8 mouse cellular contexts compared by ENCODE assay signal in the genomic region with DNA sequence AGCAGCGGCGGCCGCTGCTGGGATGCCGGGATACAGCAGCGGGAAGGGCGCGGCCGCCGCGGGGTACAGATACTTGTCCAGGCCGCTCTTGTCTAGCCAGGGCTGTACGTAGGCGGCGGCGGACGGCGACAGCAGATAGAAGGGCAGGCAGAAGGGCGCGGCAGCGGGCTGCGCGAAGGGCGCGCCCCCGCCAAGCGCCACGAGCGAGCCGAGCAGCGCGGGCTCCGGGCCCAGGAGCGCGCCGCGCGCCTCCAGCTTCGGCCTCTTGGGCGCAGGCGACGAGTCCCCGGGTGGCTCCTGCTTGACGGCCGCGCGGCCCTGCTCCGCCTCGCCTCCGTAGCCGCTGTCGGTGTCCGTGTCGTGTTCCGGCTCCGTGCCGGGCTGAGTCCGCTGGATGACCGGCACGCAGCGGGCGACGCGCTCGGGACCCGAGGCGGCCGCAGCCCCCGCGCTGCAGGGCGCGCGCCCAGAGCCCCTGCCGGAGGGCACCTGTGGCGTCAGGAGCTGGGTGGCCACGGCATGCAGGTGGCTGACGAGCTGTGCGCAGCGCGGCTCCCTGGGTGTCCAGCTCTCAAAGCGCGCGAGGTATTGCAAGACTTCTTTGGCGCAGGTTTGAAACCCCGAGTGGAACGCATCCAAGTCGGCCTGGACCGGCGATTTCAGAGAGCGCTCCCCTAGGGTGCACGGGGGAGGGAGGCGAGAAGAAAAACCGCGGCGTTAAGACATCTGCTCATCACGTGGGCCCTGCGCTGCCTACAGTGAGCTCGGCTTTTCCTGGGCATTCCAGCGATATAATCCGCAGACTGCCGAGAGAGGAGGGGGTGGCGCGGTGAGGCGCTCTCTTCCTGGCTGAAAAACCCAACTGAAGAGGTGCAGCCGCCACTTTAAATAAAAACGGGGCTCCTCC. TPM values are rescaled to one million over a fixed set of nuclear protein-coding genes. Genes with fewer than 3 reads are reported as not detected.
DNase-seq lines count a peak whose midpoint lies in the region; ATAC-seq and TF ChIP-seq lines count a peak whose summit lies in the region.

No protein-coding gene starts in this region.

- no peak for TF ChIP-seq CTCF in spleen, adult 2 months (IDR thresholded peaks at IDR 0.05; ENCODE audit: extremely low read depth, insufficient read depth, insufficient read length, insufficient replicate concordance)

- peak overlapping the region; percentile 71 for H3K4me3 ChIP-seq in spleen, adult 2 months (ENCODE audit: extremely low read depth, insufficient read depth, insufficient read length)
- H3K4me3 ChIP-seq in intestine, embryonic 16.5 days (ENCODE audit: low read length), result peak overlapping the region; percentile 63
- H3K4me3 ChIP-seq in midbrain, embryonic 10.5 days, result peak overlapping the region; percentile 66

- H3K4me2 ChIP-seq in intestine, embryonic 16.5 days (ENCODE audit: low read depth, low read length), result peak overlapping the region; percentile 99

- intact Hi-C loops in gastrocnemius, postnatal 36 days (cut with DNase I), result no loop called here
- intact Hi-C loops in left cerebral cortex, postnatal 25 days (cut with DNase I), result loop anchor here (10.0 kb wide), 1 partner anchor 711 kb away; the partner anchor contains the start of genes Fgfr1op2 and Ints13

- no peaks in the 10 kb centered on the region for H3K9me3 ChIP-seq in intestine, embryonic 16.5 days (ENCODE audit: control insufficient read depth, low read length)
- no peaks in the 10 kb centered on the region for H3K9me3 ChIP-seq in midbrain, embryonic 10.5 days (replicated peaks)

- under 1% methylated on average over 100 of the region's 105 CpGs for WGBS in spleen, adult 2 months
- WGBS in intestine, embryonic 16.5 days, result under 1% methylated on average over 80 of the region's 105 CpGs
- under 1% methylated on average over 86 of the region's 105 CpGs for WGBS in midbrain, embryonic 10.5 days

- peak overlapping the region; percentile 64 for H3K9ac ChIP-seq in intestine, embryonic 16.5 days (ENCODE audit: low read depth, low read length)

- DNase-seq in spleen, adult 2 months (ENCODE audit: low read depth in 1 of 2, low spot score in 2 of 2), result peak in 1 of 2 experiments; percentile 24
- no peak for DNase-seq in spleen, adult 12 weeks (ENCODE audit: low spot score)
- peak; percentile 79 for DNase-seq in embryo, embryonic 10.5 days (ENCODE audit: low spot score)
- DNase-seq in gastrocnemius, postnatal 36 days, result peak; percentile 80 to 83
- DNase-seq in left cerebral cortex, postnatal 25 days (ENCODE audit: low spot score in 2 of 2), result peak; percentile 82 to 91
- DNase-seq in midbrain, embryonic 10.5 days (ENCODE audit: low spot score), result peak; percentile 73
- peak; percentile 94 for DNase-seq in skeletal muscle tissue, adult 2 months (ENCODE audit: low read depth, low spot score)

- peak; percentile 71 for ATAC-seq in intestine, embryonic 16.5 days

- H3K27me3 ChIP-seq in spleen, adult 2 months (ENCODE audit: control insufficient read depth, insufficient read depth, low read length), result peaks cover 5% of the 10 kb centered on the region
- peaks cover 43% of the 10 kb centered on the region for H3K27me3 ChIP-seq in intestine, embryonic 16.5 days (replicated peaks; ENCODE audit: control insufficient read depth, insufficient read depth, low read length)
- H3K27me3 ChIP-seq in midbrain, embryonic 10.5 days (ENCODE audit: low read depth, poor library complexity, severe bottlenecking), result peaks cover 98% of the 10 kb centered on the region

- no peaks in the 10 kb centered on the region for H3K36me3 ChIP-seq in spleen, adult 2 months (ENCODE audit: control insufficient read depth, insufficient read depth, low read length)
- no peaks in the 10 kb centered on the region for H3K36me3 ChIP-seq in intestine, embryonic 16.5 days (ENCODE audit: control insufficient read depth, insufficient read depth, low read length)
- H3K36me3 ChIP-seq in midbrain, embryonic 10.5 days, result no peaks in the 10 kb centered on the region

- TF ChIP-seq POLR2A in spleen, adult 2 months (IDR thresholded peaks at IDR 0.05; ENCODE audit: low read depth, low read length), result no peak

- peak overlapping the region; percentile 65; the same call in 1 of the 2 replicates for H3K27ac ChIP-seq in spleen, adult 2 months (ENCODE audit: insufficient read depth, low read length)
- H3K27ac ChIP-seq in intestine, embryonic 16.5 days (ENCODE audit: low read length), result no peak overlapping the region
- H3K27ac ChIP-seq in midbrain, embryonic 10.5 days (replicated peaks), result peak overlapping the region; percentile 83

- peaks cover 18% of the 10 kb centered on the region for H3K4me1 ChIP-seq in spleen, adult 2 months (ENCODE audit: control insufficient read depth, insufficient read depth, insufficient read length)
- H3K4me1 ChIP-seq in intestine, embryonic 16.5 days (ENCODE audit: control insufficient read depth, insufficient read depth, low read length), result peaks cover 15% of the 10 kb centered on the region; the same call in 1 of the 2 replicates
- H3K4me1 ChIP-seq in midbrain, embryonic 10.5 days, result peaks cover 53% of the 10 kb centered on the region

RNA-seq across cellular contexts. Expression of gene Bhlhe41, which starts 2.0 kb away (rescaled TPM):
- polyA plus RNA-seq in spleen, adult 2 months (2012; rRNA removed), result 5.8 and 8.1 TPM in 2 replicates
- 10 to 100 TPM; 52.8 to 55.3 TPM for total RNA-seq in gastrocnemius, postnatal 36 days (2021)
- 0.77 and 0.83 TPM in 2 replicates for polyA plus RNA-seq in intestine, embryonic 16.5 days (2015; fragmentation: Nextera tagmentation; extraction: Ambion mirVana)
- total RNA-seq in left cerebral cortex, postnatal 25 days (2021), result 10 to 100 TPM; 20.6 to 30.6 TPM
- polyA plus RNA-seq in midbrain, embryonic 10.5 days (2016; fragmentation: Nextera tagmentation; extraction: Ambion mirVana), result 1.7 and 2.3 TPM in 2 replicates
